In genomic region chr1:52683550-52683949, GRCm38 (mm10) we compare ENCODE assay signal across 29 mouse cellular contexts. TPM values are rescaled to one million over a fixed set of nuclear protein-coding genes. Genes with fewer than 3 reads are reported as not detected.
DNase-seq lines count a peak whose midpoint lies in the region; ATAC-seq and TF ChIP-seq lines count a peak whose summit lies in the region.
"Had no signal": no experiment of that assay in that cellular context is flagged by ENCODE, and none has a peak within 500 bp of the region (broad histone marks: within the 10 kb centered on the region; RNA-seq: fewer than 3 reads in every experiment).

No protein-coding gene starts in this region.

- H3K9ac ChIP-seq in lung, embryonic 14.5 days = no peak overlapping the region
- H3K9ac ChIP-seq in stomach, embryonic 15.5 days = no peak overlapping the region
- no peak overlapping the region for H3K9ac ChIP-seq in hindbrain, embryonic 12.5 days
- H3K9ac ChIP-seq: forebrain, embryonic 12.5 days; forebrain, postnatal 0 days; heart, embryonic 15.5 days; hindbrain, embryonic 13.5 days; kidney, embryonic 15.5 days; liver, embryonic 14.5 days had no signal

- H3K4me3 ChIP-seq in lung, adult 2 months (replicated peaks; ENCODE audit: extremely low read depth, low read depth, low read length) = no peak overlapping the region
- H3K4me3 ChIP-seq in lung, embryonic 14.5 days (ENCODE audit: low read depth, low read length) = no peak overlapping the region
- H3K4me3 ChIP-seq in stomach, embryonic 15.5 days (replicated peaks) = no peak overlapping the region
- H3K4me3 ChIP-seq in hindbrain, embryonic 12.5 days = no peak overlapping the region
- H3K4me3 ChIP-seq: erythroblast, embryonic 14.5 days; forebrain, embryonic 12.5 days; heart, embryonic 10.5 days; heart, embryonic 15.5 days; hindbrain, embryonic 13.5 days; kidney, embryonic 15.5 days had no signal

- DNase-seq in lung, adult 2 months = peak; percentile 23
- DNase-seq in lung, postnatal 14 days = no peak
- DNase-seq in lung, embryonic 14.5 days = peak; percentile 57
- peak; percentile 55 for DNase-seq in lung, postnatal 25 days (ENCODE audit: low spot score)
- no peak for DNase-seq in spleen, postnatal 10 days (ENCODE audit: low spot score in 2 of 2)
- no peak for DNase-seq in neural tube, embryonic 10.5 days (ENCODE audit: extremely low spot score, low spot score)
- DNase-seq: adrenal gland, postnatal 14 days; cerebellum, adult 11 months; cerebellum, adult 9-11 months; forebrain, postnatal 0 days; gastrocnemius, postnatal 10 days; heart, adult 11 months; kidney, adult 18-20 months; kidney, postnatal 25 days; liver; right cerebral cortex, postnatal 25 days; spleen, adult 18-20 months; thymus, postnatal 14 days had no signal

- no peak overlapping the region for H3K4me2 ChIP-seq in lung, embryonic 14.5 days
- H3K4me2 ChIP-seq in stomach, embryonic 15.5 days = no peak overlapping the region
- H3K4me2 ChIP-seq in hindbrain, embryonic 12.5 days (replicated peaks) = no peak overlapping the region
- H3K4me2 ChIP-seq: forebrain, embryonic 12.5 days; heart, embryonic 15.5 days; hindbrain, embryonic 13.5 days; kidney, embryonic 15.5 days had no signal

- H3K9me3 ChIP-seq in lung, embryonic 14.5 days (ENCODE audit: low read depth, low read length) = no peaks in the 10 kb centered on the region
- H3K9me3 ChIP-seq in stomach, embryonic 15.5 days = no peaks in the 10 kb centered on the region
- no peaks in the 10 kb centered on the region for H3K9me3 ChIP-seq in hindbrain, embryonic 12.5 days (replicated peaks)
- H3K9me3 ChIP-seq: forebrain, embryonic 12.5 days; heart, embryonic 10.5 days; heart, embryonic 15.5 days; hindbrain, embryonic 13.5 days; kidney, embryonic 15.5 days had no signal

- no peaks in the 10 kb centered on the region for H3K36me3 ChIP-seq in lung, embryonic 14.5 days (ENCODE audit: insufficient read depth)
- H3K36me3 ChIP-seq in stomach, embryonic 15.5 days = no peaks in the 10 kb centered on the region
- no peaks in the 10 kb centered on the region for H3K36me3 ChIP-seq in hindbrain, embryonic 12.5 days
- H3K36me3 ChIP-seq: forebrain, embryonic 12.5 days; heart, embryonic 10.5 days; heart, embryonic 15.5 days; hindbrain, embryonic 13.5 days; kidney, embryonic 15.5 days had no signal

- H3K4me1 ChIP-seq in lung, adult 2 months (ENCODE audit: control insufficient read depth, insufficient read depth, low read length) = peaks cover 14% of the 10 kb centered on the region
- peaks cover 8% of the 10 kb centered on the region; the same call in 1 of the 2 replicates for H3K4me1 ChIP-seq in lung, embryonic 14.5 days (ENCODE audit: insufficient read depth)
- 0 out of 2 replicates have a peak, but pooled peaks cover 8% of the 10 kb centered on the region for H3K4me1 ChIP-seq in stomach, embryonic 15.5 days
- no peaks in the 10 kb centered on the region for H3K4me1 ChIP-seq in hindbrain, embryonic 12.5 days
- H3K4me1 ChIP-seq: forebrain, embryonic 12.5 days; heart, embryonic 10.5 days; hindbrain, embryonic 13.5 days; kidney, embryonic 15.5 days had no signal

- 44% methylated on average over 4 of the region's 4 CpGs for WGBS in lung, adult 2 months
- 62% methylated on average over 4 of the region's 4 CpGs for WGBS in lung, embryonic 14.5 days
- WGBS in stomach, embryonic 15.5 days = 54% methylated on average over 4 of the region's 4 CpGs
- WGBS in hindbrain, embryonic 12.5 days = 84% methylated on average over 4 of the region's 4 CpGs

- no peak for TF ChIP-seq CTCF in lung, adult 2 months (IDR thresholded peaks at IDR 0.05; ENCODE audit: insufficient read depth, low read length)
- no peak for TF ChIP-seq CTCF in lung, embryonic 14.5 days (IDR thresholded peaks at IDR 0.05; ENCODE audit: low read depth)

- peak; percentile 88 for ATAC-seq in lung, embryonic 14.5 days (ENCODE audit: insufficient read depth)
- ATAC-seq in stomach, embryonic 15.5 days (ENCODE audit: insufficient read depth, low FRiP score, low read depth) = peak; percentile 90
- no peak for ATAC-seq in hindbrain, embryonic 12.5 days (ENCODE audit: low FRiP score)
- ATAC-seq: forebrain, postnatal 0 days; Patski had no signal

- peak overlapping the region; percentile 37; the same call in 1 of the 2 replicates for H3K27ac ChIP-seq in lung, embryonic 14.5 days (ENCODE audit: low read depth)
- peak overlapping the region; percentile 45; the same call in 1 of the 2 replicates for H3K27ac ChIP-seq in stomach, embryonic 15.5 days
- H3K27ac ChIP-seq in hindbrain, embryonic 12.5 days = no peak overlapping the region
- H3K27ac ChIP-seq: forebrain, embryonic 12.5 days; heart, embryonic 10.5 days; heart, embryonic 15.5 days; hindbrain, embryonic 13.5 days; kidney, embryonic 15.5 days; liver, embryonic 14.5 days; macrophage had no signal

- TF ChIP-seq POLR2A in lung, adult 2 months (IDR thresholded peaks at IDR 0.05; ENCODE audit: borderline replicate concordance, extremely low read depth, low read depth, low read length) = no peak

- no peaks in the 10 kb centered on the region for H3K27me3 ChIP-seq in lung, embryonic 14.5 days (ENCODE audit: insufficient read depth, low read length)
- no peaks in the 10 kb centered on the region for H3K27me3 ChIP-seq in stomach, embryonic 15.5 days (replicated peaks)
- H3K27me3 ChIP-seq in hindbrain, embryonic 12.5 days = no peaks in the 10 kb centered on the region
- H3K27me3 ChIP-seq: forebrain, embryonic 12.5 days; heart, embryonic 15.5 days; hindbrain, embryonic 13.5 days; kidney, embryonic 15.5 days; Patski had no signal

RNA-seq across cellular contexts. Expression of gene Mfsd6, which starts 43.7 kb away (rescaled TPM):
- polyA plus RNA-seq in lung, adult 2 months (2012; rRNA removed) = 18.3 and 23.2 TPM in 2 replicates
- polyA plus RNA-seq in lung, embryonic 14.5 days (2014; fragmentation: Nextera tagmentation; extraction: Ambion mirVana) = 3.1 and 3.9 TPM in 2 replicates
- polyA plus RNA-seq in stomach, embryonic 15.5 days (2015; fragmentation: Nextera tagmentation; extraction: Ambion mirVana) = 4.0 and 5.0 TPM in 2 replicates
- polyA plus RNA-seq in hindbrain, embryonic 12.5 days (2016; fragmentation: Nextera tagmentation; extraction: Ambion mirVana) = 6.8 and 7.8 TPM in 2 replicates
- polyA plus RNA-seq: erythroblast, embryonic 14.5 days had no signal

RNA-seq across cellular contexts. Expression of gene Nemp2, which starts 53.0 kb away (rescaled TPM):
- polyA plus RNA-seq in lung, adult 2 months (2012; rRNA removed) = 5.9 and 12.6 TPM in 2 replicates
- polyA plus RNA-seq in lung, embryonic 14.5 days (2014; fragmentation: Nextera tagmentation; extraction: Ambion mirVana) = 12.2 and 14.3 TPM in 2 replicates
- 7.4 and 9.3 TPM in 2 replicates for polyA plus RNA-seq in stomach, embryonic 15.5 days (2015; fragmentation: Nextera tagmentation; extraction: Ambion mirVana)
- 10.7 and 12.0 TPM in 2 replicates for polyA plus RNA-seq in hindbrain, embryonic 12.5 days (2016; fragmentation: Nextera tagmentation; extraction: Ambion mirVana)

Comparison
In these comparisons a context has a peak if more than half of its experiments do, and no peak if none do; other contexts are left out.
1. DNase-seq: peak in lung, adult 2 months (single experiment), lung, embryonic 14.5 days (single experiment) and lung, postnatal 25 days (single experiment); none in lung, postnatal 14 days (single experiment), spleen, postnatal 10 days (0 of 2) and neural tube, embryonic 10.5 days (single experiment).